Mouse (Mus musculus): ENCODE measurements around the gene H60c. TPM values are rescaled to one million over a fixed set of nuclear protein-coding genes. Genes with fewer than 3 reads are reported as not detected.

H60c gene
- not detected in 2 replicates for polyA plus RNA-seq (2014; fragmentation: Nextera tagmentation; extraction: Ambion mirVana)

GRCm38 (mm10) chr10:3267671-3268070 lies at the start of gene H60c:
Gene H60c (minus strand): TSS chr10:3267771.
- no peak within 1 kb of the TSS for H3K27ac ChIP-seq (ENCODE audit: low read depth, low read length)
- no peak within 1 kb of the TSS for H3K4me3 ChIP-seq (ENCODE audit: low read depth, low read length)
- H3K4me2 ChIP-seq, result no peak within 1 kb of the TSS
- H3K9me3 ChIP-seq (ENCODE audit: control insufficient read depth, low read length), result peaks cover 2% of the 10 kb centered on the region; the same call in 1 of the 2 replicates
- ATAC-seq (replicated peaks; ENCODE audit: low FRiP score) (no peak), DNase-seq (ENCODE audit: low spot score) (no peak)
- WGBS, result 70% methylated on average over 8 of the region's 8 CpGs
- H3K4me1 ChIP-seq (replicated peaks; ENCODE audit: control insufficient read depth, insufficient read depth, low read length), result no peaks in the 10 kb centered on the region
- no peaks in the 10 kb centered on the region for H3K36me3 ChIP-seq (ENCODE audit: control insufficient read depth, insufficient read depth, low read length)
- H3K27me3 ChIP-seq (replicated peaks; ENCODE audit: control insufficient read depth, insufficient read depth, low read length), result no peaks in the 10 kb centered on the region
- no peak within 1 kb of the TSS for H3K9ac ChIP-seq (ENCODE audit: low read depth, low read length)

- no peaks in the 10 kb centered on the region for H3K27me3 ChIP-seq (replicated peaks; ENCODE audit: control insufficient read depth, insufficient read depth, low read length)
- H3K36me3 ChIP-seq (ENCODE audit: control insufficient read depth, insufficient read depth, low read length), result no peaks in the 10 kb centered on the region
- H3K4me3 ChIP-seq (ENCODE audit: low read depth, low read length), result no peak overlapping the region
- 77% methylated on average over 1 of the region's 1 CpGs for WGBS
- no peak for DNase-seq (ENCODE audit: low spot score)
- ATAC-seq (replicated peaks; ENCODE audit: low FRiP score), result no peak
- no peak overlapping the region for H3K4me2 ChIP-seq
- H3K9ac ChIP-seq (ENCODE audit: low read depth, low read length), result no peak overlapping the region
- H3K27ac ChIP-seq (ENCODE audit: low read depth, low read length), result no peak overlapping the region
- no peaks in the 10 kb centered on the region for H3K9me3 ChIP-seq (ENCODE audit: control insufficient read depth, low read length)
- H3K4me1 ChIP-seq (replicated peaks; ENCODE audit: control insufficient read depth, insufficient read depth, low read length), result no peaks in the 10 kb centered on the region
These were observed 41.2 kb upstream of the H60c start for GRCm38 (mm10) chr10:3308821-3309206.

GRCm38 (mm10) chr10:3308180-3308820 lies 40.7 kb upstream of the H60c start:
- no peaks in the 10 kb centered on the region for H3K27me3 ChIP-seq (replicated peaks; ENCODE audit: control insufficient read depth, insufficient read depth, low read length)
- H3K27ac ChIP-seq (ENCODE audit: low read depth, low read length), result no peak overlapping the region
- no peak overlapping the region for H3K4me2 ChIP-seq
- no peaks in the 10 kb centered on the region for H3K9me3 ChIP-seq (ENCODE audit: control insufficient read depth, low read length)
- no peak overlapping the region for H3K4me3 ChIP-seq (ENCODE audit: low read depth, low read length)
- H3K9ac ChIP-seq (ENCODE audit: low read depth, low read length), result no peak overlapping the region
- no peaks in the 10 kb centered on the region for H3K4me1 ChIP-seq (replicated peaks; ENCODE audit: control insufficient read depth, insufficient read depth, low read length)
- no peaks in the 10 kb centered on the region for H3K36me3 ChIP-seq (ENCODE audit: control insufficient read depth, insufficient read depth, low read length)
- 83% methylated on average over 4 of the region's 4 CpGs for WGBS
- ATAC-seq (replicated peaks; ENCODE audit: low FRiP score) (no peak), DNase-seq (ENCODE audit: low spot score) (no peak)

- no peaks in the 10 kb centered on the region for H3K9me3 ChIP-seq (ENCODE audit: control insufficient read depth, low read length)
- WGBS, result 75% methylated on average over 2 of the region's 2 CpGs
- no peak overlapping the region for H3K9ac ChIP-seq (ENCODE audit: low read depth, low read length)
- no peak overlapping the region for H3K4me3 ChIP-seq (ENCODE audit: low read depth, low read length)
- no peak overlapping the region for H3K4me2 ChIP-seq
- no peak for ATAC-seq (replicated peaks; ENCODE audit: low FRiP score)
- DNase-seq (ENCODE audit: low spot score), result no peak
- no peaks in the 10 kb centered on the region for H3K36me3 ChIP-seq (ENCODE audit: control insufficient read depth, insufficient read depth, low read length)
- no peaks in the 10 kb centered on the region for H3K27me3 ChIP-seq (replicated peaks; ENCODE audit: control insufficient read depth, insufficient read depth, low read length)
- no peaks in the 10 kb centered on the region for H3K4me1 ChIP-seq (replicated peaks; ENCODE audit: control insufficient read depth, insufficient read depth, low read length)
- H3K27ac ChIP-seq (ENCODE audit: low read depth, low read length), result no peak overlapping the region
These were observed 40.2 kb upstream of the H60c start for GRCm38 (mm10) chr10:3307752-3308151.

- DNase-seq (ENCODE audit: low spot score), result no peak
- no peak overlapping the region for H3K9ac ChIP-seq (ENCODE audit: low read depth, low read length)
- 65% methylated on average over 2 of the region's 2 CpGs for WGBS
These were observed 26.4 kb upstream of the H60c start for GRCm38 (mm10) chr10:3293969-3294368.

GRCm38 (mm10) chr10:3281047-3281446 lies 13.5 kb upstream of the H60c start:
- Histone ChIP-seq H3K9me3 (ENCODE audit: control insufficient read depth, low read length) (no peaks in the 10 kb centered on the region), H3K4me1 (replicated peaks; ENCODE audit: control insufficient read depth, insufficient read depth, low read length) (no peaks in the 10 kb centered on the region), H3K27ac (ENCODE audit: low read depth, low read length) (no peak overlapping the region), H3K36me3 (ENCODE audit: control insufficient read depth, insufficient read depth, low read length) (no peaks in the 10 kb centered on the region), H3K27me3 (replicated peaks; ENCODE audit: control insufficient read depth, insufficient read depth, low read length) (no peaks in the 10 kb centered on the region), H3K9ac (ENCODE audit: low read depth, low read length) (no peak overlapping the region), H3K4me3 (ENCODE audit: low read depth, low read length) (no peak overlapping the region), H3K4me2 (no peak overlapping the region)
- WGBS, result 61% methylated on average over 2 of the region's 2 CpGs
- DNase-seq (ENCODE audit: low spot score), result no peak
- no peak for ATAC-seq (replicated peaks; ENCODE audit: low FRiP score)

More at GRCm38 (mm10) chr10:3293969-3294368, 26.4 kb upstream of the H60c start:
- Histone ChIP-seq H3K4me3 (ENCODE audit: low read depth, low read length) (no peak overlapping the region), H3K27ac (ENCODE audit: low read depth, low read length) (no peak overlapping the region), H3K36me3 (ENCODE audit: control insufficient read depth, insufficient read depth, low read length) (no peaks in the 10 kb centered on the region), H3K27me3 (replicated peaks; ENCODE audit: control insufficient read depth, insufficient read depth, low read length) (no peaks in the 10 kb centered on the region), H3K4me1 (replicated peaks; ENCODE audit: control insufficient read depth, insufficient read depth, low read length) (no peaks in the 10 kb centered on the region), H3K9me3 (ENCODE audit: control insufficient read depth, low read length) (no peaks in the 10 kb centered on the region), H3K4me2 (no peak overlapping the region)
- ATAC-seq (replicated peaks; ENCODE audit: low FRiP score), result no peak

GRCm38 (mm10) chr10:3274065-3274464 lies 6.5 kb upstream of the H60c start:
- Histone ChIP-seq H3K4me2 (no peak overlapping the region), H3K9ac (ENCODE audit: low read depth, low read length) (no peak overlapping the region), H3K4me3 (ENCODE audit: low read depth, low read length) (no peak overlapping the region), H3K9me3 (ENCODE audit: control insufficient read depth, low read length) (no peaks in the 10 kb centered on the region), H3K4me1 (replicated peaks; ENCODE audit: control insufficient read depth, insufficient read depth, low read length) (no peaks in the 10 kb centered on the region), H3K27ac (ENCODE audit: low read depth, low read length) (no peak overlapping the region), H3K36me3 (ENCODE audit: control insufficient read depth, insufficient read depth, low read length) (no peaks in the 10 kb centered on the region), H3K27me3 (replicated peaks; ENCODE audit: control insufficient read depth, insufficient read depth, low read length) (no peaks in the 10 kb centered on the region)
- 54% methylated on average over 3 of the region's 3 CpGs for WGBS
- ATAC-seq (replicated peaks; ENCODE audit: low FRiP score), result no peak
- DNase-seq (ENCODE audit: low spot score), result no peak

- no peak for ATAC-seq (replicated peaks; ENCODE audit: low FRiP score)
- WGBS, result 52% methylated on average over 3 of the region's 4 CpGs
These were observed 3.5 kb upstream of the H60c start for GRCm38 (mm10) chr10:3271036-3271435.

GRCm38 (mm10) chr10:3266729-3267128 lies 842 bp downstream of the H60c start:
- WGBS, result 43% methylated on average over 2 of the region's 2 CpGs
- DNase-seq (ENCODE audit: low spot score) (no peak), ATAC-seq (replicated peaks; ENCODE audit: low FRiP score) (no peak)
- H3K27me3 ChIP-seq (replicated peaks; ENCODE audit: control insufficient read depth, insufficient read depth, low read length), result no peaks in the 10 kb centered on the region
- no peaks in the 10 kb centered on the region for H3K36me3 ChIP-seq (ENCODE audit: control insufficient read depth, insufficient read depth, low read length)
- no peak overlapping the region for H3K4me3 ChIP-seq (ENCODE audit: low read depth, low read length)
- no peak overlapping the region for H3K4me2 ChIP-seq
- H3K27ac ChIP-seq (ENCODE audit: low read depth, low read length), result no peak overlapping the region
- peaks cover 2% of the 10 kb centered on the region; the same call in 1 of the 2 replicates for H3K9me3 ChIP-seq (ENCODE audit: control insufficient read depth, low read length)
- H3K9ac ChIP-seq (ENCODE audit: low read depth, low read length), result no peak overlapping the region
- no peaks in the 10 kb centered on the region for H3K4me1 ChIP-seq (replicated peaks; ENCODE audit: control insufficient read depth, insufficient read depth, low read length)

More at GRCm38 (mm10) chr10:3271036-3271435, 3.5 kb upstream of the H60c start:
- H3K27me3 ChIP-seq (replicated peaks; ENCODE audit: control insufficient read depth, insufficient read depth, low read length), result no peaks in the 10 kb centered on the region
- H3K9me3 ChIP-seq (ENCODE audit: control insufficient read depth, low read length), result peaks cover 2% of the 10 kb centered on the region; the same call in 1 of the 2 replicates
- no peak for DNase-seq (ENCODE audit: low spot score)
- no peak overlapping the region for H3K27ac ChIP-seq (ENCODE audit: low read depth, low read length)
- H3K4me3 ChIP-seq (ENCODE audit: low read depth, low read length), result no peak overlapping the region
- H3K9ac ChIP-seq (ENCODE audit: low read depth, low read length), result no peak overlapping the region
- H3K4me1 ChIP-seq (replicated peaks; ENCODE audit: control insufficient read depth, insufficient read depth, low read length), result no peaks in the 10 kb centered on the region
- no peaks in the 10 kb centered on the region for H3K36me3 ChIP-seq (ENCODE audit: control insufficient read depth, insufficient read depth, low read length)
- no peak overlapping the region for H3K4me2 ChIP-seq

All from liver, embryonic 11.5 days (tissue).